Mouse (Mus musculus): ENCODE data around the gene Lrp4. TPM values are rescaled to one million over a fixed set of nuclear protein-coding genes. Genes with fewer than 3 reads are reported as not detected.
A peak's percentile ranks its signal among the peaks of the same experiment; 100 is the strongest.

The Lrp4 gene
- 5.3 and 6.1 TPM in 2 replicates for polyA plus RNA-seq (2014; fragmentation: Nextera tagmentation; extraction: Ambion mirVana)

DNA sequence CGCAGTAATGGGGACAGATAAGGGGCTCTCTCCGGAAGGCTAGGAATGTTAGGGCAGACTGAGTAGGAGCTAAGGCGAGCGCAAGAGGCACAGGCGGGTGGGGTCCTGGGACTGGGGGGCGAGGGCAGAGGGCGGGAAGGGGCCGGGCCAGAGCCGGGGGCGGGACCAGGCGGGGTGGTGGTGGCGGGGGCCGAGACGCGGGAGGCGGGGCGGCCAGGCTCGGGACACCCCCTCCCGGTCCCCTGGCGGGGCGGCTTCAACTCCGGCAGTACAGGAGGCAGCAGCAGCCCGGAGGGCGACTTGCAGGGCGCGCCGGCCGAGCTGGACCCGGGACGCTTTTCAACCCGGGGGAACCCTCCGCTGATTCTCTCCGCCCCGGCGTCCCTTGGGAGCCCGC is at the start of gene Lrp4:
Lrp4 (plus strand) TSS at position 253 of the 397 bp plus-strand sequence.
- peak; percentile 72 for ATAC-seq (ENCODE audit: low FRiP score)
- no peaks in the 10 kb centered on the region for H3K36me3 ChIP-seq (ENCODE audit: control insufficient read depth, insufficient read depth, low read length)
- peak within 1 kb of the TSS; percentile 83 for H3K9ac ChIP-seq (ENCODE audit: low read length)
- H3K9me3 ChIP-seq (ENCODE audit: control insufficient read depth, low read length) = no peaks in the 10 kb centered on the region
- peak within 1 kb of the TSS; percentile 67 for H3K27ac ChIP-seq (ENCODE audit: low read depth, low read length)
- 0% methylated on average over 23 of the region's 36 CpGs for WGBS
- H3K27me3 ChIP-seq (ENCODE audit: control insufficient read depth, insufficient read depth, low read length) = no peaks in the 10 kb centered on the region
- H3K4me3 ChIP-seq (ENCODE audit: low read depth, low read length) = peak within 1 kb of the TSS; percentile 73
- no peak for DNase-seq (ENCODE audit: low spot score, missing footprints)
- H3K4me1 ChIP-seq (ENCODE audit: control insufficient read depth, insufficient read depth, low read length) = peaks cover 30% of the 10 kb centered on the region
- peak within 1 kb of the TSS; percentile 74 for H3K4me2 ChIP-seq

DNA sequence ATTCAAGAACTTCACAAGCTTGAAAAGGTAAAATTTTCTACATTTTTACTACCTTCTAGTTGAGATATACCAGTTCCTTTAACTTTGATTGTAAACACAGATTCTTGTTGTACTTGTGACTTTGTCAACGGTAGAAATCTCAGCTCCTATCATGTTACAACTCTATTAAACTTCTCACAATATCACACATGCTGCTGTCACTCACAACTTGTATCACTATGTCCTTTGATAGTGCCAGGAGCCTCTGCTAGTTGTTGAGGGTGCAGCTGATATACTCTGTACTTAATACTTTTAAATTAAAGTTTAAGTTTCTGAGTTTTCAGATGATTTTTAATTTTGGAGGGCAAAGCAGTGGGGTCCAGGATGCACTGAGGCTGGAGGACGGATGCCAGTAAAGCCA is 49.3 kb upstream of the Lrp4 start:
- Histone ChIP-seq H3K4me1 (ENCODE audit: control insufficient read depth, insufficient read depth, low read length) (no peaks in the 10 kb centered on the region), H3K36me3 (ENCODE audit: control insufficient read depth, insufficient read depth, low read length) (no peaks in the 10 kb centered on the region), H3K9ac (ENCODE audit: low read length) (no peak overlapping the region), H3K27me3 (ENCODE audit: control insufficient read depth, insufficient read depth, low read length) (no peaks in the 10 kb centered on the region), H3K27ac (ENCODE audit: low read depth, low read length) (no peak overlapping the region), H3K4me3 (ENCODE audit: low read depth, low read length) (no peak overlapping the region), H3K9me3 (ENCODE audit: control insufficient read depth, low read length) (no peaks in the 10 kb centered on the region), H3K4me2 (no peak overlapping the region)
- WGBS = 86% methylated on average over 2 of the region's 2 CpGs
- DNase-seq (ENCODE audit: low spot score, missing footprints) (no peak), ATAC-seq (ENCODE audit: low FRiP score) (no peak)

DNA sequence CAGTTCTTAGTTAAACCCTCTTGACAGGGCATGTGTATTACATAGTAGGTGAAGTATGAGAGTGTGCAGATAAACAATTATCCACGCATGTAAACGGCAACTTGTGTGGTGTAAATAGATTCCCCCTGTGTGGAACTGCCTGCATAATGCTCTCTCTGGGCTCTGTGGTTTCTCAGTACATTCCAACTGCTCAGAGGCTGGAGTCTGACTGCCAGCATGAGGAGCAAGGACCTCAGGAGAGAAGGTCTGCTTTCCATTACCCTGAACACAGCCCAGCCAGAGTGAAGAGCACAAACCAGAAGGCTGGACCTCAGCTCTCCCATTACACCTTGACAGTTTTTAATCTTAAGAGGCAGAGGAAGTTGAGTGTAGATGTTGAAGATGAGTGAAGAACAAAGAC is 45.8 kb upstream of the Lrp4 start:
- ATAC-seq (ENCODE audit: low FRiP score) (no peak), DNase-seq (ENCODE audit: low spot score, missing footprints) (no peak)
- H3K4me3 ChIP-seq (ENCODE audit: low read depth, low read length) = no peak overlapping the region
- no peak overlapping the region for H3K9ac ChIP-seq (ENCODE audit: low read length)
- no peak overlapping the region for H3K4me2 ChIP-seq
- H3K27me3 ChIP-seq (ENCODE audit: control insufficient read depth, insufficient read depth, low read length) = no peaks in the 10 kb centered on the region
- WGBS = 85% methylated on average over 2 of the region's 2 CpGs
- H3K9me3 ChIP-seq (ENCODE audit: control insufficient read depth, low read length) = no peaks in the 10 kb centered on the region
- no peak overlapping the region for H3K27ac ChIP-seq (ENCODE audit: low read depth, low read length)
- H3K4me1 ChIP-seq (ENCODE audit: control insufficient read depth, insufficient read depth, low read length) = no peaks in the 10 kb centered on the region
- H3K36me3 ChIP-seq (ENCODE audit: control insufficient read depth, insufficient read depth, low read length) = no peaks in the 10 kb centered on the region

- no peak overlapping the region for H3K27ac ChIP-seq (ENCODE audit: low read depth, low read length)
- WGBS = 66% methylated on average over 5 of the region's 5 CpGs
- no peak for DNase-seq (ENCODE audit: low spot score, missing footprints)
Measured at GRCm38 (mm10) chr2:91412361-91412760, 45.0 kb upstream of the Lrp4 start.

DNA sequence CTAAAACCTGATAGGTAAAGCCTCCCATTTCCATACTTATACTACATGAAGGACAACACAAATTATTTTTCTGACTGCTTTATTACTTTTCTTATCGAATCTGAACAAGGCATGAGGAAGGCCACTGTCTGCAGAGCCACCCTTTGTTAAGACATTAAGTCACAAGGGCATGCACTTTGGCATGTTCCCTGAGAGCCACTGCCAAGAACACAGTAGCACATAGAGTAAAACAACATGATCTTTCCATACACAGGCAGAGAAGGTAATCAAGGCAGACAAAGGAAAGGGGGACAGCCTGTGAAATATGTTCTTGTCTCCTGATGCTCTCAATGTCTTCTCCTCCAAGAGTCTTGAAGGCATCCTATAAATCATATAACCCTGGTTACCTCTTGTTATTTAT is 43.5 kb upstream of the Lrp4 start:
- H3K4me2 ChIP-seq = no peak overlapping the region
- WGBS = 84% methylated on average over 1 of the region's 1 CpGs

More at GRCm38 (mm10) chr2:91412361-91412760, 45.0 kb upstream of the Lrp4 start:
- ATAC-seq (ENCODE audit: low FRiP score) = no peak
- Histone ChIP-seq H3K4me3 (ENCODE audit: low read depth, low read length) (no peak overlapping the region), H3K9ac (ENCODE audit: low read length) (no peak overlapping the region), H3K9me3 (ENCODE audit: control insufficient read depth, low read length) (no peaks in the 10 kb centered on the region), H3K36me3 (ENCODE audit: control insufficient read depth, insufficient read depth, low read length) (no peaks in the 10 kb centered on the region), H3K4me1 (ENCODE audit: control insufficient read depth, insufficient read depth, low read length) (no peaks in the 10 kb centered on the region), H3K4me2 (no peak overlapping the region), H3K27me3 (ENCODE audit: control insufficient read depth, insufficient read depth, low read length) (no peaks in the 10 kb centered on the region)

DNA sequence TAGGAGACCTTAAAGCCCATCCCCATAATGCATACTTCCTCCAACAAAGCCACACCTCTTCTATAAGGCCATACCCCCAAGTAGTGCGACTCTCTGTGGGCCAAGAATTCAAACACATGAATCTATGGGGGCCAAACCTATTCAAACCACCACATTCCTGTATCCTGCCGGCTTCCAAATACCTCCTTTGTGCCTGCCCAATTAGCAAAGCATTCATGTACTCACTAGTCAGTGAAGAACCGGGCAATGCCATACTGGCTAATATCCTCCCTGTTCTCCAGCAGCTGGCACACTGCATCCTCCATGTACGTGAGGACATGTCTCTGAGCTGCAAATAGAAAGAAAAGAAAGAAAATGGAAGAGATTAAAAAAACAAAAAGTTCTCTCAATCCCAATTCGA is 35.7 kb upstream of the Lrp4 start:
- H3K36me3 ChIP-seq (ENCODE audit: control insufficient read depth, insufficient read depth, low read length) = 0 out of 2 replicates have a peak, but pooled peaks cover 2% of the 10 kb centered on the region
- H3K4me1 ChIP-seq (ENCODE audit: control insufficient read depth, insufficient read depth, low read length) = peaks cover 6% of the 10 kb centered on the region
- H3K4me2 ChIP-seq = no peak overlapping the region
- no peak overlapping the region for H3K9ac ChIP-seq (ENCODE audit: low read length)
- WGBS = 83% methylated on average over 5 of the region's 5 CpGs
- no peaks in the 10 kb centered on the region for H3K9me3 ChIP-seq (ENCODE audit: control insufficient read depth, low read length)
- no peak overlapping the region for H3K27ac ChIP-seq (ENCODE audit: low read depth, low read length)
- no peak overlapping the region for H3K4me3 ChIP-seq (ENCODE audit: low read depth, low read length)
- ATAC-seq (ENCODE audit: low FRiP score) = no peak
- H3K27me3 ChIP-seq (ENCODE audit: control insufficient read depth, insufficient read depth, low read length) = no peaks in the 10 kb centered on the region
- DNase-seq (ENCODE audit: low spot score, missing footprints) = no peak

More for the DNA sequence above, 43.5 kb upstream of the Lrp4 start:
- H3K9ac ChIP-seq (ENCODE audit: low read length) = no peak overlapping the region
- H3K4me3 ChIP-seq (ENCODE audit: low read depth, low read length) = no peak overlapping the region
- H3K9me3 ChIP-seq (ENCODE audit: control insufficient read depth, low read length) = no peaks in the 10 kb centered on the region
- H3K27me3 ChIP-seq (ENCODE audit: control insufficient read depth, insufficient read depth, low read length) = no peaks in the 10 kb centered on the region
- H3K36me3 ChIP-seq (ENCODE audit: control insufficient read depth, insufficient read depth, low read length) = no peaks in the 10 kb centered on the region
- DNase-seq (ENCODE audit: low spot score, missing footprints) (no peak), ATAC-seq (ENCODE audit: low FRiP score) (no peak)
- H3K4me1 ChIP-seq (ENCODE audit: control insufficient read depth, insufficient read depth, low read length) = no peaks in the 10 kb centered on the region
- H3K27ac ChIP-seq (ENCODE audit: low read depth, low read length) = no peak overlapping the region

- WGBS = 86% methylated on average over 7 of the region's 7 CpGs
- H3K4me2 ChIP-seq = no peak overlapping the region
- no peak for ATAC-seq (ENCODE audit: low FRiP score)
- H3K9me3 ChIP-seq (ENCODE audit: control insufficient read depth, low read length) = no peaks in the 10 kb centered on the region
- no peak overlapping the region for H3K4me3 ChIP-seq (ENCODE audit: low read depth, low read length)
- 0 out of 2 replicates have a peak, but pooled peaks cover 2% of the 10 kb centered on the region for H3K36me3 ChIP-seq (ENCODE audit: control insufficient read depth, insufficient read depth, low read length)
- peaks cover 11% of the 10 kb centered on the region for H3K4me1 ChIP-seq (ENCODE audit: control insufficient read depth, insufficient read depth, low read length)
- H3K27ac ChIP-seq (ENCODE audit: low read depth, low read length) = no peak overlapping the region
- H3K9ac ChIP-seq (ENCODE audit: low read length) = no peak overlapping the region
- H3K27me3 ChIP-seq (ENCODE audit: control insufficient read depth, insufficient read depth, low read length) = no peaks in the 10 kb centered on the region
- DNase-seq (ENCODE audit: low spot score, missing footprints) = no peak
Measured at GRCm38 (mm10) chr2:91424061-91424720, 33.1 kb upstream of the Lrp4 start.

DNA sequence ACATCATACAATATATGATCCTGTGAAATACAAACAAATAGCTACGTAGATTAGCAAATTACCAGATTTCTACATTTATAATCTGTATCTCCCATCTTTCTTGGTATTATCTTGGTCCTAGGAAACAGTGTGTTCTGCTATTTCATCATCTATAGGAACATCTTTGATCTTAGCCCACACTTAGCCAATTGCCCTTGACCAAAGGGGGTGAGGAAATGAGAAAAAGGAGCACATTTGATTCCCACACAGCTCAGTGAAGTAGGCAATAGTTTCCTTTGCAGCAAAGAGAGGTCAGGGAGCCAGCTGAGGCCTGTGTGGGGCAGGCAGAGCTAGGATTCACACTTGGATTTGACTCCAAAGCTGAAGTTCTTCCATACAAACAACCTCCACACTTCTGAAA is 31.0 kb upstream of the Lrp4 start:
- H3K27me3 ChIP-seq (ENCODE audit: control insufficient read depth, insufficient read depth, low read length) = no peaks in the 10 kb centered on the region
- no peak overlapping the region for H3K27ac ChIP-seq (ENCODE audit: low read depth, low read length)
- no peak overlapping the region for H3K4me3 ChIP-seq (ENCODE audit: low read depth, low read length)
- DNase-seq (ENCODE audit: low spot score, missing footprints) = no peak
- H3K9me3 ChIP-seq (ENCODE audit: control insufficient read depth, low read length) = no peaks in the 10 kb centered on the region
- peaks cover 32% of the 10 kb centered on the region for H3K4me1 ChIP-seq (ENCODE audit: control insufficient read depth, insufficient read depth, low read length)
- 96% methylated on average over 1 of the region's 1 CpGs for WGBS
- 0 out of 2 replicates have a peak, but pooled peaks cover 2% of the 10 kb centered on the region for H3K36me3 ChIP-seq (ENCODE audit: control insufficient read depth, insufficient read depth, low read length)
- no peak overlapping the region for H3K9ac ChIP-seq (ENCODE audit: low read length)
- H3K4me2 ChIP-seq = no peak overlapping the region
- no peak for ATAC-seq (ENCODE audit: low FRiP score)

GRCm38 (mm10) chr2:91429146-91429545 is 28.2 kb upstream of the Lrp4 start:
- peak overlapping the region; percentile 49 for H3K27ac ChIP-seq (ENCODE audit: low read depth, low read length)
- DNase-seq (ENCODE audit: low spot score, missing footprints) (no peak), ATAC-seq (ENCODE audit: low FRiP score) (no peak)
- H3K9ac ChIP-seq (ENCODE audit: low read length) = no peak overlapping the region
- H3K4me3 ChIP-seq (ENCODE audit: low read depth, low read length) = no peak overlapping the region
- H3K4me1 ChIP-seq (ENCODE audit: control insufficient read depth, insufficient read depth, low read length) = peaks cover 34% of the 10 kb centered on the region
- no peaks in the 10 kb centered on the region for H3K27me3 ChIP-seq (ENCODE audit: control insufficient read depth, insufficient read depth, low read length)
- H3K9me3 ChIP-seq (ENCODE audit: control insufficient read depth, low read length) = no peaks in the 10 kb centered on the region
- 85% methylated on average over 3 of the region's 3 CpGs for WGBS
- H3K36me3 ChIP-seq (ENCODE audit: control insufficient read depth, insufficient read depth, low read length) = no peaks in the 10 kb centered on the region
- no peak overlapping the region for H3K4me2 ChIP-seq
